Mouse (Mus musculus) MN1 (cell line): ENCODE measurements around the gene Tspoap1.

Experiments used
- DNase-seq: peaks from one replicate; pipeline ENCODE4 v3.0.0-alpha.2; 2016; ENCODE audit warnings: low spot score

Tspoap1 gene

GRCm38 (mm10) chr11:87814831-87815230 lies 54.5 kb downstream of the Tspoap1 start:
- DNase-seq: no peak

- DNase-seq: no peak
Measured at GRCm38 (mm10) chr11:87816707-87817442, 56.5 kb downstream of the Tspoap1 start.

GRCm38 (mm10) chr11:87817443-87817773 lies 57.1 kb downstream of the Tspoap1 start:
- DNase-seq: no peak

- no peak for DNase-seq
Measured at GRCm38 (mm10) chr11:87821502-87821901, 61.2 kb downstream of the Tspoap1 start.

- no peak for DNase-seq
Measured at GRCm38 (mm10) chr11:87828239-87828900, 68.0 kb downstream of the Tspoap1 start, which contains the start of gene Lpo. TSS of gene Lpo (minus strand) at chr11:87828289.
